Mouse (Mus musculus) megakaryocyte, embryonic 14.5 days (primary cell): ENCODE measurements at regions not wholly inside any gene's neighbourhood (a gene's known extent, or its start where the extent isn't known, plus 50 kb on each side); places are given as distances from the start of the nearest gene placed in this dataset.

Experiments used
- FLI1 ChIP-seq: IDR thresholded peaks from 2 replicates; pipeline ENCODE4 v1.6.1; 2012; ENCODE audit warnings: low read length, inconsistent platforms, mixed read lengths
- GATA1 ChIP-seq: IDR thresholded peaks from 3 replicates; pipeline ENCODE4 v1.6.1; 2012; ENCODE audit warnings: mixed read lengths, low read length, inconsistent platforms, borderline replicate concordance

DNA sequence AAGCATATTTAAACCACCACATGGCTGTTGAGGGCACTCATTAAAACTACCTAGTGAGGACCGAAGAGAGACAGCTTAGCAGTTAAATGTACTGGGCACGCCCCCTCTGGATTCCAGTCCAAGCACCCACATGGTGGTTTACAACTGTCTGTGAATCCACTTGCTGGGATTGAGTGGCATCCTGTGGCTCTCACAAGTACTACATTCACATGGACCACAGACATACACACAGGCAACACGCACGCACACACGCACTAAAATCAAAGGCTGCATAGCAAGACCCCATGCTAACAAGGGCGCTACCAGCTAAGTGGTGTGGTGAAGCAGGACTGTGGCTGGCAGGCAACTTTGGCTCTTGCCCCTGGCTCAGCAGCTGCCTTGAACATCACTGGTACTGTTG lies 95.0 kb downstream of the Ddx11 start:
- TF ChIP-seq GATA1 (no peak), FLI1 (no peak)
